Mouse (Mus musculus) left cerebral cortex, adult 8-10 months (tissue): ENCODE measurements at regions not wholly inside any gene's neighbourhood (a gene's known extent, or its start where the extent isn't known, plus 50 kb on each side); places are given as distances from the start of the nearest gene placed in this dataset.

Experiments used
- DNase-seq, 2 experiments: peaks; one replicate each; pipeline ENCODE4 v3.0.0; 2022; ENCODE audit warnings: low spot score in 2 of 2

DNA sequence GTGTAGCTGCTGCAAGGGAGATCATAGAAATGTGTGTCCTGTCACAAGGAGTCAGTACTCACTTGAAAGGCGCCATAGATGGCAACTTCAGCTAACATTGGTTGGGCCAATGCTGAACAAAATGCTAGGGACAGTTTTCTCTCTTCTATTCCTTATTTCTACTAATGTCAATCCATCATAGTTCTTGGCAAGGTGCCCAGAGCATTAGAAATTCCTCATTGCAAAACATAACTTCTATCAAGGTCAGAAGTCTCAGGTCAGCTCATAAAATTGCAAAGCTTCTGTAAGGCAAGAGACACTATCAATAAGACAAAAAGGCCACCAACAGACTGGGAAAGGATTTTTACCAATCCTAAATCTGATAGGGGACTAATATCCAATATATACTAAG is 106.3 kb downstream of the D1Ertd622e start:
- DNase-seq, result no peak

GRCm38 (mm10) chr1:97554936-97555564 is 106.8 kb downstream of the D1Ertd622e start:
- peak; percentile 11 to 84 for DNase-seq

DNA sequence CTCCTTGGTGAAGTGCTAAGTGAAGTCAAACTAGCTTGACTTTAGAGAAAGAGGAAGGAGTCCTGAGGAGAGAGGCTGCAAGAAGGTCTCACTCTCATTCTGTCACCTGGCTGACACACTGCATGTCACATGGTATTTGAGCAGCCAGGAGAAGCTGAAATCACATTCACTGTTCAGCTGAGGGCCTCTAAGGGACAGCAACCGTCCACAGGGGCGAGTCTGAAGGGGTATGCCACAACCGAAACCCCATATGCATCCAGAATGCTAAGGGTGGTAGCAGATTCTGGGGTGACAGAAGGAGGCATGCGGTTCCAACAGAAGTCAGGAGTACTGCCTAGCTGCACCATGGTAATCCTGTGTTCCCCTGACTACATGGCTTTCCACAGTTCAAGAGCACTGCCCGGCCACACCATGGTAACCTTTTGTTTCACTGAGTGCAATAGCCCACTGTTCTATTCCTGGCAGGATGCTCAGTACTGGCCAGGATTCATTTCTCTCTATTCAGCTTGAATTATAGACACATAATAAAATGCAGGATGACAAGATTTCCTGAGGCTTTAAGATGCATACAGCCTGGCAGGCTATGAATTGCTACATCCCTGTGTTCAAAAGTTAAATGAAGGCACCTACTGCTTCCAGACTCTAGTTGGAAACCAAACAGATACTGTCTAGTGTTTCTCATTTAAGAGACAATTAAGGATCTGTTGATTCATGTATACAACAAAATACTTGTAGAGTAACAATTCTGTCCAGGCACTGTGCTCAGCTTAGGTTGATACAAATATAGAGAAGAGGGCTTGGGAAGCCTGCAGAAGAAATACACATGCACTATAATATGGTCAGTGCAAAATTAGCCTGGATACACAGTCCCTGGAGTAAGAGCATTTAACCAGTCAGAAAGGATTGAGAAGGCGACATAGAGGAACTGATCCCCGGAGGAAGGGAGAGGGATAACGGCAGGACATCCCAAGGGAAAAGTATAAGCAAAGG is 108.1 kb downstream of the D1Ertd622e start:
- DNase-seq, result peak in 1 of 2 experiments; percentile 9

- DNase-seq, result peak in 1 of 2 experiments; percentile 53
Measured at GRCm38 (mm10) chr1:97552886-97553285, 109.0 kb downstream of the D1Ertd622e start.

DNA sequence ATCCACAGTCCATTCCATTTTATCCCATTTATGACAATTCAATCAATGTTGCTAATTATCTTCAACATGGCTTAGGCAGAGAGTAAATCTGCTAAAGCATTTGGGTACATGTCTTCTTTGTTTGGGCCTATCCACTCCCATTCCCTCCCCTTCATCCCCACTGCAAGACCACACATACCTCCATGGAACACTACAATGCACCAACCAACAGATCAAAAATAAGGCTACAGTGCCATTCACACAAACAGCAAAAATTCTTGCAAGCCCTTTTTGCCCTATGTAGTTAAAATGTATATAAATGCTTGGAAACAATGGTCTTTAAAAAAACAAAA is 120.7 kb downstream of the D1Ertd622e start:
- no peak for DNase-seq

DNA sequence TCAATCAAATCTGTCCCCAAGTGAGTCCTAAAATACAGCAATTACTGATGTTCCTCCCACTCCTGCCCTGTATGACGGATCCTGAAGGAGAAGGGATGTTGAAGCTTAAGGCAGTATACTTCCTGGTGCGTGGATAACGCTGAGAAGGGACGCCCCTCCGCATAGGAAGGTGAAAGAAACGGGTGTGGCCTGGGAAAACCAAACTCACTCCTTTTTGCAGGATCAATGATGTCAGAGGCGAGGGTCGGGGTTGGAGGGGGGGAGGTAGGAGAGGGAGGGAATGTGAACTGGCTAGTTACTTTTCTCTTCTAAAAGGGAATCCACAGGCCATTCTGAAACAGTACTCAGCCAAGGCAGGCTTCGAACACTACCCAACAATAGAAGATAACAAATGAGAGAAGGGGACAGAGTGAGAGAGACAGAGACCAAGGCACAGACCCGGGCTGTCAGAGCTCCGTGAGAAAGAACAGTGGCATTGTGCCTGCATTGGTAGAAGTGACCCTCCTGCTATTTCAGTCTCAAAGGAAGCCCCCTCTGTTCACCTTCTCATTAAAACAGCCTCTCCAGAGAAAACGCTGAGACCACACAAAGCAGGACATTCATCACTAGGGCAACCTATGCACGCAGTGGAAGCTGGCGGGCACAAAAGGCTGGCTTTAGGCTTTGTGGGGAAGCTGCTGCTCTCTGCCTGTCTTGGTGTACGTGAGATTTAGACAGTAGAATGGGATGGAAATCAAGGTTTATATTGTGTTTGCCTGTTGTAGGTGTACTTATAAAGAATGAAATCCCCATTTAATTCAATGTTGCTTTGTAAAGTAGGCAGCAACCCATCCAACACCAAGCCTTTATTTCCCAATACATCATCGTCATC is 121.3 kb downstream of the D1Ertd622e start:
- DNase-seq, result no peak

DNA sequence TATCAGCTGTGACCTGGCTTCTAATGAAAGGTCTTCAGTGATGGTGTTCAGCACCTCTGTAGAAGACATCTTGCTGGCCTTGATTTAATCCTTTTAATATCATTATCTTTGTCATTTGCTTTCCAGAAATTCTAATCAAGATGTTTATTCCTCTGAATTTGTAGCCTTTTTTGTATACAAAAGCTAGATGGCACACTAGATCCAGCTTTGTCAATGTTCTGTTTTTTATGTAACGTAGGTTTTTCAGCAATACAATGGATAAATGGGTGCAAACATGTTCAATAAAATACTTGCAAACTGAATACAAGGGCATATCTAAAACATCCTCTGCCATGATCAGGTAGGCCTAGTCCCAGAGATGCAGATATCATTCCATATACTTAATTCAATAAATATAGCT is 165.0 kb downstream of the D1Ertd622e start:
- no peak for DNase-seq

- DNase-seq, result no peak
Measured at GRCm38 (mm10) chr1:97479921-97480320, 182.0 kb downstream of the D1Ertd622e start.
